ENCODE assay signal across 21 mouse cellular contexts in genomic region chr4:65964604-65965003, GRCm38 (mm10).
"Had no signal": no experiment of that assay in that cellular context is flagged by ENCODE, and none has a peak within 500 bp of the region (broad histone marks: within the 10 kb centered on the region; RNA-seq: fewer than 3 reads in every experiment).

No protein-coding gene starts in this region.

- DNase-seq: heart, postnatal 10 days; heart, postnatal 14 days; heart, postnatal 4 days; kidney, adult 11 months; kidney, adult 18-20 months; kidney, adult 2 months; kidney, adult 8-10 months; kidney, adult 9 months; kidney, postnatal 10 days; kidney, postnatal 14 days; kidney, postnatal 25 days; kidney, postnatal 36 days; kidney, postnatal 4 days; layer of hippocampus, adult 9-11 months; layer of hippocampus, postnatal 36 days had no signal

- ATAC-seq: hindbrain, embryonic 16.5 days; hindbrain, postnatal 0 days; inflammation-experienced regulatory T-cells, adult 6 months; intestine, embryonic 15.5 days; intestine, embryonic 16.5 days; intestine, postnatal 0 days had no signal
